Mouse (Mus musculus) erythroblast, embryonic 14.5 days (primary cell): ENCODE measurements around the gene Mmp7.

Source experiments
- GATA1 ChIP-seq: IDR thresholded peaks from 2 replicates; pipeline ENCODE4 v1.6.1; 2012; ENCODE audit warnings: low read length, inconsistent platforms, mixed read lengths
- TAL1 ChIP-seq: IDR thresholded peaks from 3 replicates; pipeline ENCODE4 v1.6.1; 2012; ENCODE audit warnings: low read length, inconsistent platforms, mixed read lengths

DNA sequence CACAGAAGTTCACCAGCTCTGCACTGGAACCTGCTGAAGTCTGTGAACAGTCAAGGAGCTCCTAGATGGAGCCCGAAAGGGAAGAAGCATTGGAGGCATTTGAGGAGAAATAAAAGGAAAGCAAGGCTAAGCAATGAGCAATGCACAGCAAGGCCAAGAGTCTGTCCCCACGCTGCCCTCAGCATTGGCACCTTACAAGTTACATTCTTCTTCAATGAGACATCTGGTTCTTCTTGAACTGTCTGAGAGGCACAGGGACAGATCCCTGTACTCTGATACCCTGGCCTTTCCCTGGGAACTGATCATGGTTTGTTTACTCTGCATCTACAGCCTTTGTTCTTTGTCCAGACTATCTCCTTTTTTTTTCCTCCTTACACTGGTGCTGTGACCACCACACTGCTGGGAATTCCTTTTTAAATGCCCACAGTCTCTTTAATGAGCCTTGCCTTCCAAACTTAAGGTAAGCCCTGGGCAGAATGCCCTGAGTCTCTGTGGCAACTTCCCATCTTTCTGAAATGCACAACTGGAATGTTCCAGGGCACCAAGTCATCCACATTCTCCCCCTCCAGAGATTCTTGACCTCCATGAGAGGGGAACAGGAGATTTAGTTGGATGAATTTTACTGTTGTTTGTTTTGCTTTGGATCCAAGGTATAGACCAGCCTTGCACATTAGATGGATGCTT lies 13.6 kb upstream of the Mmp7 start:
- TF ChIP-seq TAL1 (no peak), GATA1 (no peak)
